Mouse (Mus musculus): Measurements from ENCODE around the gene Gm9821. TPM values are rescaled to one million over a fixed set of nuclear protein-coding genes. Genes with fewer than 3 reads are reported as not detected.

Gm9821 gene
- polyA plus RNA-seq, 1 experiment from 2014 or later, result 1.0 TPM

GRCm38 (mm10) chr2:91971231-91972097 is 26.0 kb downstream of the Gm9821 start:
- no peak overlapping the region for H3K9ac ChIP-seq (ENCODE audit: low read depth, low read length)
- ATAC-seq (ENCODE audit: low read depth), result peak; percentile 58
- H3K4me1 ChIP-seq (ENCODE audit: control insufficient read depth, low read depth, low read length), result peaks cover 12% of the 10 kb centered on the region
- no peak overlapping the region for H3K4me3 ChIP-seq (ENCODE audit: low read depth, low read length)
- H3K4me2 ChIP-seq (ENCODE audit: low read depth, low read length), result peak overlapping the region; percentile 20; the same call in 1 of the 2 replicates
- 17% methylated on average over 21 of the region's 21 CpGs for WGBS (ENCODE audit: insufficient replicate concordance)
- H3K9me3 ChIP-seq (replicated peaks; ENCODE audit: control insufficient read depth, low read length), result no peaks in the 10 kb centered on the region
- H3K27ac ChIP-seq (ENCODE audit: low read length), result peak overlapping the region; percentile 70
- H3K36me3 ChIP-seq (ENCODE audit: control insufficient read depth, insufficient read depth), result no peaks in the 10 kb centered on the region
- peaks cover 68% of the 10 kb centered on the region for H3K27me3 ChIP-seq (ENCODE audit: control insufficient read depth, insufficient read depth, low read depth, low read length)

DNA sequence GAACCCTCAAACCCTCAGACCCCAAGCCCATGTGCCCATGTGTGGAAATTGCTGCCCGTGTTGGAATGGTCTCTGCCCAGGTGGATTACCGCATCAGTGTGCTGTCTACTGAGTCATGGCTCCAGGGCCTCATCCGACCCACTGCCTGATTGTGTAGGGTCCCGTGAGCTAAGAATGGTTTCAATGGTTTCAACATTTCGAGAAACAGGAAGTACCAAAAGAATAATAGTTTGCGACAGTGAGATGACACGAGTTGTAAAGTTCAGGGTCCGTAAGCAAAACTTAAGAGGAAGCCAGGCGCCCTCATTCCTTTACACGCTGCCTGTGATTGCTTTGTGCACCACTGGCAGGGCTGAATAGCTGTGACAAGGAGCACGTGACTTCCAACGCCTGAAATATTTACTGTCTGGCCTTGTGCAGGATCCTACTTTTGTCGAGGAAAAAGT is 26.6 kb downstream of the Gm9821 start:
- Histone ChIP-seq H3K4me3 (ENCODE audit: low read depth, low read length) (no peak overlapping the region), H3K27ac (ENCODE audit: low read length) (peak overlapping the region; percentile 70), H3K4me2 (ENCODE audit: low read depth, low read length) (0 out of 2 replicates have a peak overlapping the region, but pooled peaks have one; percentile 20), H3K36me3 (ENCODE audit: control insufficient read depth, insufficient read depth) (no peaks in the 10 kb centered on the region), H3K4me1 (ENCODE audit: control insufficient read depth, low read depth, low read length) (peaks cover 12% of the 10 kb centered on the region), H3K9me3 (replicated peaks; ENCODE audit: control insufficient read depth, low read length) (no peaks in the 10 kb centered on the region), H3K9ac (ENCODE audit: low read depth, low read length) (no peak overlapping the region), H3K27me3 (ENCODE audit: control insufficient read depth, insufficient read depth, low read depth, low read length) (peaks cover 75% of the 10 kb centered on the region)
- WGBS (ENCODE audit: insufficient replicate concordance), result 9% methylated on average over 13 of the region's 13 CpGs
- peak; percentile 47 for ATAC-seq (ENCODE audit: low read depth)

- Histone ChIP-seq H3K4me2 (ENCODE audit: low read depth, low read length) (no peak overlapping the region), H3K4me1 (ENCODE audit: control insufficient read depth, low read depth, low read length) (peaks cover 15% of the 10 kb centered on the region), H3K4me3 (ENCODE audit: low read depth, low read length) (no peak overlapping the region), H3K9ac (ENCODE audit: low read depth, low read length) (no peak overlapping the region), H3K27me3 (ENCODE audit: control insufficient read depth, insufficient read depth, low read depth, low read length) (peaks cover 88% of the 10 kb centered on the region), H3K27ac (ENCODE audit: low read length) (no peak overlapping the region), H3K9me3 (replicated peaks; ENCODE audit: control insufficient read depth, low read length) (no peaks in the 10 kb centered on the region), H3K36me3 (ENCODE audit: control insufficient read depth, insufficient read depth) (no peaks in the 10 kb centered on the region)
- WGBS (ENCODE audit: insufficient replicate concordance), result 46% methylated on average over 7 of the region's 7 CpGs
- no peak for ATAC-seq (ENCODE audit: low read depth)
Observed at GRCm38 (mm10) chr2:91973416-91974135, 28.1 kb downstream of the Gm9821 start.

GRCm38 (mm10) chr2:91975581-91976541 is 30.4 kb downstream of the Gm9821 start, which contains the start of gene Dgkz:
Gene Dgkz, minus strand, starts transcription at chr2:91975864.
- no peak for ATAC-seq (ENCODE audit: low read depth)
- Histone ChIP-seq H3K27ac (ENCODE audit: low read length) (no peak within 1 kb of the TSS), H3K36me3 (ENCODE audit: control insufficient read depth, insufficient read depth) (no peaks in the 10 kb centered on the region), H3K27me3 (ENCODE audit: control insufficient read depth, insufficient read depth, low read depth, low read length) (peaks cover 75% of the 10 kb centered on the region), H3K4me1 (ENCODE audit: control insufficient read depth, low read depth, low read length) (peaks cover 14% of the 10 kb centered on the region), H3K9ac (ENCODE audit: low read depth, low read length) (no peak within 1 kb of the TSS), H3K4me2 (ENCODE audit: low read depth, low read length) (peak within 1 kb of the TSS; percentile 50), H3K9me3 (replicated peaks; ENCODE audit: control insufficient read depth, low read length) (no peaks in the 10 kb centered on the region), H3K4me3 (ENCODE audit: low read depth, low read length) (peak within 1 kb of the TSS; percentile 33)
- WGBS (ENCODE audit: insufficient replicate concordance), result 3% methylated on average over 74 of the region's 79 CpGs

DNA sequence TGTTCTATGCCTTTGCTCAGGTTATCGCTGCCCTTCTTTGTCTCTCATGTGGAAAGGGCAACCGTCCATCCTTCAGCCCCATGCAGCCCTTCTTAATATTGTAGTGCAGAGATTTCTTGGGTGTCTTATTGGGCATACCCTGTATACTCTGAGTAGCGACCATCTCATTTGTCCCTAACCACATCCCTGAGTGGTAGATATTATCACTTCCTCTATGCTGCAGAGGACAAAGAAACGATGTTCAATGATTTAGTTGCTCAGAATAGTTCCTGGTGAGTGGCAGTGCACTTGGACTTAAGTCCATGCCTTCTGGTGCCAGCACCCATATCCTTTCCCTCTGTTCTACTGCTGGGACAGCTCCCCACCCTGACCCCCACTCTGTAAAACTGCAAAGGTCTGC is 32.5 kb downstream of the Gm9821 start:
- Histone ChIP-seq H3K4me2 (ENCODE audit: low read depth, low read length) (no peak overlapping the region), H3K9me3 (replicated peaks; ENCODE audit: control insufficient read depth, low read length) (no peaks in the 10 kb centered on the region), H3K4me3 (ENCODE audit: low read depth, low read length) (no peak overlapping the region), H3K27me3 (ENCODE audit: control insufficient read depth, insufficient read depth, low read depth, low read length) (peaks cover 54% of the 10 kb centered on the region), H3K36me3 (ENCODE audit: control insufficient read depth, insufficient read depth) (no peaks in the 10 kb centered on the region), H3K4me1 (ENCODE audit: control insufficient read depth, low read depth, low read length) (peaks cover 6% of the 10 kb centered on the region), H3K27ac (ENCODE audit: low read length) (no peak overlapping the region), H3K9ac (ENCODE audit: low read depth, low read length) (no peak overlapping the region)
- WGBS (ENCODE audit: insufficient replicate concordance), result 33% methylated on average over 4 of the region's 4 CpGs
- no peak for ATAC-seq (ENCODE audit: low read depth)

DNA sequence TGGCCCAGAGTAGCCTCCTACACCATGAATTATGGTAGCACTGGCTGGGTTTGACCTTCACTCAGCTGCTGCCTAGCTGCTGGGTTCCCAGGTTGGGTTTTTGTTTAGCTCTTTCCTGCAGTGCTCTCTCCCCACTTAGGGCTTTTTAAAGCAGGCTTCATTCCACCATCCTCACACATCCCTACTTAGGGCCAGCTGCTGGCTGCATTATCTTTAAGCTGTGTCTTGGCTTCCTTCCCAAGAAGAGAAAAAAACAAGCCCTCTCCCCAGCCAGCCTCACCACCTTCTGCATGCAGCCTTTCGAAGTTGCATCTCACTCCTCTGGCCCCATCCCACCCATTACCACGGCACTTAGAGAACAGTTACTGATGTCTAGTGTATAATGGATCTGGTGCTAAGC is 33.0 kb downstream of the Gm9821 start:
- peaks cover 6% of the 10 kb centered on the region for H3K4me1 ChIP-seq (ENCODE audit: control insufficient read depth, low read depth, low read length)
- WGBS (ENCODE audit: insufficient replicate concordance), result 22% methylated on average over 2 of the region's 2 CpGs
- no peak overlapping the region for H3K9ac ChIP-seq (ENCODE audit: low read depth, low read length)
- H3K27me3 ChIP-seq (ENCODE audit: control insufficient read depth, insufficient read depth, low read depth, low read length), result peaks cover 49% of the 10 kb centered on the region
- H3K36me3 ChIP-seq (ENCODE audit: control insufficient read depth, insufficient read depth), result no peaks in the 10 kb centered on the region
- H3K9me3 ChIP-seq (replicated peaks; ENCODE audit: control insufficient read depth, low read length), result no peaks in the 10 kb centered on the region
- no peak overlapping the region for H3K4me2 ChIP-seq (ENCODE audit: low read depth, low read length)
- H3K4me3 ChIP-seq (ENCODE audit: low read depth, low read length), result no peak overlapping the region
- H3K27ac ChIP-seq (ENCODE audit: low read length), result no peak overlapping the region
- no peak for ATAC-seq (ENCODE audit: low read depth)

- Histone ChIP-seq H3K9me3 (replicated peaks; ENCODE audit: control insufficient read depth, low read length) (no peaks in the 10 kb centered on the region), H3K9ac (ENCODE audit: low read depth, low read length) (no peak overlapping the region), H3K36me3 (ENCODE audit: control insufficient read depth, insufficient read depth) (no peaks in the 10 kb centered on the region), H3K4me1 (ENCODE audit: control insufficient read depth, low read depth, low read length) (peaks cover 16% of the 10 kb centered on the region), H3K4me3 (ENCODE audit: low read depth, low read length) (no peak overlapping the region), H3K27ac (ENCODE audit: low read length) (no peak overlapping the region), H3K27me3 (ENCODE audit: control insufficient read depth, insufficient read depth, low read depth, low read length) (peaks cover 32% of the 10 kb centered on the region), H3K4me2 (ENCODE audit: low read depth, low read length) (no peak overlapping the region)
- 31% methylated on average over 4 of the region's 4 CpGs for WGBS (ENCODE audit: insufficient replicate concordance)
- ATAC-seq (ENCODE audit: low read depth), result no peak
Observed at GRCm38 (mm10) chr2:91980245-91980644, 34.7 kb downstream of the Gm9821 start.

DNA sequence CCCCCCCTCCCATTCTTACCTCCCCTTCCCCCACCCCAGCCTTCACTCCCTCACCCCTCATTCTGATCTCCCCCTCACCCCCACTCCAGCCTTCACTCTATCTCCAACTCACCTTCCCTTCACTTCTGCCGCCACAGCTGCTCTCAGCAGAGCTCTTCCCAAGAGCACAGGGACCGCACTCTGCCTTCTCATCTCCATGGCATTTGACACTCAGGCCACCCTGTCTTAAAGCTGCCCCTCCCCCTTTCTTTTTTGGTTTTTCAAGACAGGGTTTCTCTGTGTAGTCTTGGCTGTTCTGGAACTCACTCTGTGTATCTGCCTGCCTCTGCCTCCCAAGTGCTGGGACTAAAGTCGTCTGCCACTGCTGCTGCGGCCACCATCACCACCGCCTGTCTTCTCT is 35.3 kb downstream of the Gm9821 start:
- WGBS (ENCODE audit: insufficient replicate concordance), result 46% methylated on average over 5 of the region's 5 CpGs
- H3K27me3 ChIP-seq (ENCODE audit: control insufficient read depth, insufficient read depth, low read depth, low read length), result peaks cover 26% of the 10 kb centered on the region

More for the DNA sequence above, 35.3 kb downstream of the Gm9821 start:
- Histone ChIP-seq H3K27ac (ENCODE audit: low read length) (no peak overlapping the region), H3K9ac (ENCODE audit: low read depth, low read length) (no peak overlapping the region), H3K4me3 (ENCODE audit: low read depth, low read length) (no peak overlapping the region), H3K9me3 (replicated peaks; ENCODE audit: control insufficient read depth, low read length) (no peaks in the 10 kb centered on the region), H3K4me2 (ENCODE audit: low read depth, low read length) (no peak overlapping the region), H3K4me1 (ENCODE audit: control insufficient read depth, low read depth, low read length) (peaks cover 16% of the 10 kb centered on the region), H3K36me3 (ENCODE audit: control insufficient read depth, insufficient read depth) (no peaks in the 10 kb centered on the region)
- no peak for ATAC-seq (ENCODE audit: low read depth)
